Mouse (Mus musculus): ENCODE results near the gene Robo2.

Gene Robo2

DNA sequence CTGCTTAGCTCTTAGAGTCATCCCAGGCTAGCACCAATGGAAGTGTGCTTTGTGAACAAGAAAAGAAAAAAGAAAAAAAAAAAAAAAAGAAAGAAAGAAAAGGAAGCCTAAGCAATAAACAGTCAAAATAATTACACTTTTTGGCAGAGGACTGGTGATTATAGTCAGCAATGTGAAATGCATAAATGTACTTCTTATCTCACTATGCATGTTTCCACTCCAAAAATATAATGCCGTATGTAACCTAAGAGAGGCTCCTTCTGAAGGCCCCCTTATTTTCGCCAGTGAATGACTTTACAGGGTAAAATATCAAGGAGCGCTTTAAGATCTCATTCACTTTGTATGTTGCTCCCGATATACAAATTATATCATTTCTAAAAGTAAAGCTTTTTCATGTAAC, 496.2 kb downstream of the Robo2 start:
- no peak for DNase-seq

DNA sequence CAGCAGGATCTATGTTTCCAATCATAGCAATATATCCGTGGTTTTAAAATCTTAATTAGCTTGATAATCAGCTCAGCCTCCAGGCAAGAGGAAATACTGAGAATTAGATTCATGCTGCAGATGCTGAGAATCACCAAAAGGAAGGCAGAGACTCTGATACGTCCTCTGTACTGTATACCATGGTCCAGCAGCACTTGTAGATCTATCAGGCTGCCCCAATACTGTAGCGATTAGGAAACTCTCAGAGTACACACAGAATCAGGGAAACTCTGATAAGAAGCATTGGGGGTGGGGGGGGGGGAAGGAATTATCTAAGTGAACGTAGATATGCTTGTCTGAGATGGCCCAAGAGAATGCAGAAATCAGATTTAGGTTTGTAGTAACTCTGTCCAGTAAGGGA, 496.7 kb downstream of the Robo2 start:
- DNase-seq, result no peak

DNA sequence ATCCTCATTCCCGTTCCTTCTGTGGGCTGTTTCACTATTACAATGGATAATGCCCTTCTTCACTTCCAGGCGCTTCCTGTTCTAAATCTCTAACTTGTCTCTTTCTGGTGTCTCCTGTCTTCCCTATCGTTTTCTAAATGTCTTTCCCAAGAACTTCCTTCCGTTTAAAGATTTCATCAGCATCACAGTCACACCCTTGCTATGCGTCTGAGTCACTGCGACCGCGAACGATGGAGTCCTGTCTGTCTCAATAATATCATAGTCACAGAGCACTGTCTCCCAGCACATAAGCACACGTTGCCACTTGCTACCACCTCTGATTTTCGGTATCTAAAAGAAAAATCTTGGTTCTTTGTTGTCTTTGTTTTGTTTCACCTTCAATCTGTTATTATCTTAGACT, 503.1 kb downstream of the Robo2 start:
- no peak for DNase-seq

DNA sequence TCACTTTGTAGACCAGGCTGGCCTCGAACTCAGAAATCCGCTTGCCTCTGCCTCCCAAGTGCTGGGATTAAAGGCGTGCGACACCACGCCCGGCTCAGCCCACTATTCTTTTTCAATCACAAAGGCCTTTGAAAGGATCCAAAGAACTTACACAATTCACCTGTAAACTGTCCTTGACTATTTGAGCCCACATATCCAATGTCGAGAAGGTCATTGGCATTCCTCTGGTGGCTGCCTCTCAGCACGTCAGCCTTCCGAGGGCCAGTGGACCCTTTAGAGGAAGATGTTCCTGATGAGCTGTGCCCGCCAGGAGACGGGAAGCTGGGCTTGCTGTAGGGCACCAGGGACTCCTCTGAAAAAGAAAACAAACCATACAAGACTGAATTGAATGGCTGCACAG, 514.8 kb downstream of the Robo2 start:
- no peak for DNase-seq

DNA sequence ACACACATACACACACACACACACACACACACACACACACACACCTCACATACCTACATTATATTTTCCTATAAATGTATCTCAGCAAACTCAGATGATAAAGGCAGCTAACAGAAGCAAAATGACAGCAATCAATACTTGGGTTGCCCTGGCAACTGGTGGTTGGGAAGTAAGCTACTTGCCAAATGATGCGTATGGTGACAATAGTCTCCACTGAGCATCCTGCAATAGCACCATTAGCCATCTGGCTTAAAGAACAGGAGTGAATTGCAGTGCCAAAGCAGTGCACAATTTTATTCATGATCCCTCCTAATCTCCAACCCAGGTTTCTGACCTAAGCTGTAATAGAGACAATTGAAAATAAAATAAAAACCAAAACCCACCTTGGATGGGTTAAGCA, 529.7 kb downstream of the Robo2 start:
- DNase-seq, result no peak

DNA sequence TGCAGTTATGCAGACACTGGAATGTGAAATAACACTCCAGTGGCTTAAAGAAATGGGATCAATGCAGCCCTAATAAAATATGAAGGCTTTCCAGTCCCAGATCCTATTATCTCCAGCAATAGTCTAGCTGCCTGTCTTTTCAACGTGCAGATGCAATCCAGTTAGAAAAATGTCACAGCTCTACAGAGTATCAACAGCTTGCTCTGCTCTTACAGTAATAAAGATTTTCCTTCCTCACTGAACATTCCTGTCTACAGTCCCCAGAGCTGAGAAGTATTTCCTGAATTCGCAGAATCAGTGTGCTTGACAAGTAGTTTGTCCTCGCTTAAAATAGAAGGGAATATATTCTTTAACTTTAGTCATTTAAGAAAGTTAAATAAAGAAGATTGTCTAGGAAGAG, 533.7 kb downstream of the Robo2 start:
- no peak for DNase-seq

DNA sequence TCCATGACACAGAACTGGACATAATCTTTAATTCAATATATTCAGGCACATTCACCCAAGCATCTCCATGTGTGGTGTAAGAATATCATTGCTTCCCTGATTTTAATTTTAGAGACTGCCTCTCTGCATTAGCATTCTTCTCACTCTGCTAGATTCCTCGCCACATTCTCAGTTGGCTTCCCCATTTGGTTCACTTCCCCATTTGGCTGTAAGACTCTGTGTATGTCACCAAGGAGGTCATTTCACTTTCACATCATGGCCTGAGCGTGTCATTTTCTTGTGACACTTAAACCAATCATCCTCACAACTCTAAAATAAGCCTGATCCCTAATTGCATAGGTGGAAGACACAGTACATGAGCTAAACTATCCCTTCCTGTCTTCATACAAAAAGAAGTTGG, 536.6 kb downstream of the Robo2 start:
- DNase-seq, result no peak

DNA sequence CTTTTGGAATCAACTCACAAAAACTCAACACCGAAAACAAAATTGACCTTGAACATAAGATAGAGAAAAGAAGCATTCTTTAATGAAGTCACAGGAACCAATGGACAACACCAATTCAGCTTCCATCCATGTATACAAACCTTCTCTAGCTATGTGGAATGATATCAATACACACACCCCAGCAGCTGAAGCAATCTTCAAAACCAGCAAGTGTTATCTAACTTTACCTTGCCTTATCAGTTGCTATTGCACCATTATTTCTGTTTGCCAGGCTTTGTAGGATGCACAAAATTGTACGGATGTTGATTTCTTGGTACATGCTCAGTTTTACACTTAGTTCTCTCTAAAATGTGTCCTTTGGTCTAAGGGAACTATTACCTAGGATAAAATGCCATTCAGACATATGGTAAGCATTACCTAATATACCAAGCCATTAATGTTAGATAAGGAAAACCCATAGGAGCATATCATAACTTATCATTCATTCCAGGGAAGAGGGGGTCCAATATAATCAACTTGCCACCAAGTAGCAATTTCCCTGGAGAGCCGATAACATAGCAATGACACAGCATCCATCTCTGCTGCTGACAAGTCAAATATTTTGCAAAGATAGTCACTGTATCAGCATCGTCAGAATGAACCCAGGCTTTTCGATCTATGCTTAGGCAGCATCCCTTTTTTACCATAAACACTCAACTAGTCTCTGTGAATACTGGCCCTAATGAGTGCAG, 537.6 kb downstream of the Robo2 start:
- DNase-seq, result no peak

DNA sequence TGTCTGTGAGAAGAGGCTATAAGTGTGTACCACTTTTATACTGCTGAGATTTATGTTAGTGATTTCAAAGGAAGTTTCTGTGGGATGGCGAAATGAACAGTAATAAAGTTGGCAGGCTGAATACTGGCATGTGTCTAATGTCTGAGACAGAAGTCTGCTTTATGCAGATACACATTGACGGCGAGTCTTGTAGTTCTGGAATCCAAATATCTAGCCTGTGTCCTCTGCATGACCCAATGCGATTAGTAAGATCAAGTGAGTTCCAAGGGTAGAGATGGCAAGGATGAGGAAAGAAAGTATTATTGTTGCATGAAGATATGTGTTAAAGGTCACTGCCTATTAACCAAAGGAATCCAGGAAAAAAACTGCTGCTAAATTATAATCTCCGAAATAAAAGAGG, 541.3 kb downstream of the Robo2 start:
- DNase-seq, result no peak

DNA sequence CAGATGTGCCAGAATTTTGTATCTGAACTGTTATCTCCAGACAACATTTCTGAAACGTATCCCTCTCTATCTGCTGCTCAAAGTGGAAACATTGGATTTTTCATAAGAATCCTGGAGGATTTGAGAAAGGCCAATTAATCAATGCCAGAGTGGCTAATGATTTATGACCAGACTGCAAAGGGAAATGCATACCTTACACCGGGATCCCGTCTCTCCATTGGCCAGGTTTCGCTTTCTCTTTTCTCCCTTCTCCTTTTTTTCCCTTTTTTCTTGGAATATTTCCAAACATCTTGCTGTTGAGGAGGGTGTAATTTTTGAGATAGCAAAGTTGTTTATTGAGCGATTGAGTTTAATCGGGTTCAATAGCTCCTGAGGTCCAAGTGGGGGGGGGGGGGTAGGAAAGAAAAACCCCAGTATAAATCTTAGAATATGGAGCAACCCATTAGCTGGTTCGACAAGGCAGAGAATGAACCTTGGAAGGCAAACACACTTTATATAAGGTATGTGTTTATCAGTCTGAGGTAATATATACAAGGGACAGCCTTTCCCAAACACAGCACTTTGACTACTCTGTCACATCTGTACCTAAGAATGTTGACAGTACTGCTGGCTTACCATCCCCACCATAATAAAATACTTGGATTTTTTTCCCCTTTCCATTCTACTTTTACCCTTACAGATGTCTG, 542.0 kb downstream of the Robo2 start:
- DNase-seq, result no peak

DNA sequence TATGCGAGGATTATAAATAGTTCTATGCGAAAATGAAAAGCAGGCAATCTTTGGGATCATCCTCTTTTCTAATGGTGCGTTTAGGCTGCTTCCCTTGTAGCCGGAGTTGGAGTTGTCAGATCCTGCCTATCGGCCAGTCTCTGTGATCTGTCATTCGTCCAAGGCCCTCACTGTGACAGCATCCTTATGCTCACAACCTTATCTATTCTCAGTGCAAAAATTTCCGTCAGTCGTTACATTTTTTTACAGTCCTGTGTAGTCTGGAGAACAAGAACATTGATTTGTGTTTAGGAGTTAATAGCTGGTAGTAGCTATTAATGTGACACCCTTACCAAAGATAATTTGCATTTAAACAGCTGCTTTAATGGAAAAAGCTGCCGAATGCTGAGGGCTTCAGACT, 547.0 kb downstream of the Robo2 start:
- no peak for DNase-seq

DNA sequence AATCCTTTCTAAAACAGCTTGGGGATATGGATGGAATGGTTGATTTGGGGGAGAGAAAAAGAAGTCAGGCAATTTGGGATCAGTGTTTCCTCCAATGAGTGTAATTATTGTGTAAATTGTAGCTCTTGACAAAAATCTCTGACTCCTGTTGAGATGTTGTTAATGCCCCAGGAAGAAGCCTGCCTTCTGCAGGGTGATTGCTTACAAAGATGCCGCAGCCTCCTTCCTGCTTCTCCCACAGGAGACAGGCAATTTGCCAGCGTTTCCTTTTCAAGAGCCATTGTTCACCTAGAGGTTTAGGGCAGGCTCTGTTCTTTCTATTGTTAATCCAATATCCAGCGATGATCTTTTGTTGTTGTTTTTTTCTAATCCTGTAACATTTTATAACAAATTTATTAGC, 547.9 kb downstream of the Robo2 start:
- DNase-seq, result no peak

DNA sequence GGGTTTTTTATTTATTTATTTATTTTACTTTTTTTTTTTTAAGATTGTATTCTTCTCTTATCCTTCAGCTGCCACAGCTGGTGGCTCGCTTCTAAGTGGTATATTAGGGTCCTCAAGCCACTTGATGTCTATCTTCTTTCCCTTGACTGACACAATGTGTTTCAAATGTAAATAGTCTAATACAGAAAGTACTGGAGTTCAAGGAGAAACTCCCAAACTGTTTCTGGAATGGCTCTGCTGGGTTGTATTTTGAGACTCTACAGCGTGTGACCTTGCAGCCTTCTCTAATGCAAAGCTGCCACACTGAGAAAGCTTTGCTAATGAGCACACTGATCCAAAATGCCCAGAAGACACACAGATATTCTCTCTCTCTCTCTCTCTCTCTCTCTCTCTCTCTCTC, 552.9 kb downstream of the Robo2 start:
- DNase-seq, result no peak

DNA sequence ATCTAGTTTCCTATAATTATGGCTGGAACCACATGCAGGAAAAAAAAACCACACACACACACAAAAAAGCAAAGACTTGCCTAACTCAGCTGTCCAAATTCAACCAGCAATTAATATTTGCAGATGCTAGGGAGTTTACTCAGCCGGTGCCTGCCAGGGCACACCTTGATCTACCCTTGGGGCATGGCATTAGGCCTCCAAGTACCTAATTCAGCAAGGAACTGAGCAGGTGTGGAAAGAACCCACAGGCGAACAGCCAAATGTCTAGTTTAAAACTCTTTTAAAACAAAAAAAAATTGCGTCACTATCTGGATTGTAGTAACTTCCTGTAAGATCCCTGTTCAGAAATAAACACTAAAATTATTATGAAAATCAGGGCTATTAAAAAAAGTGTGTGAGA, 555.8 kb downstream of the Robo2 start:
- DNase-seq, result no peak

Data from right cerebral cortex, postnatal 4 days (tissue).